Mouse (Mus musculus) cortical plate, adult 2 months (tissue): ENCODE measurements around the gene Tex38. TPM values are rescaled to one million over a fixed set of nuclear protein-coding genes. Genes with fewer than 3 reads are reported as not detected.

ENCODE experiments used
- H3K27ac ChIP-seq: fragments of 200-500 bp; 2 replicates; pipeline ENCODE4 v1.5.1; 2012; ENCODE audit warnings: low read length, control low read depth, inconsistent platforms; ENCODE audit not compliant: insufficient read depth
- H3K4me1 ChIP-seq: fragments of 200-500 bp; 2 replicates; pipeline ENCODE4 v1.6.1; 2011; ENCODE audit warnings: low read length; ENCODE audit not compliant: control insufficient read depth, insufficient read depth
- H3K4me3 ChIP-seq: fragments of 200-500 bp; 2 replicates; pipeline ENCODE4 v1.5.1; 2011; ENCODE audit warnings: mild to moderate bottlenecking, low read length, control low read depth; ENCODE audit not compliant: insufficient read depth
- CTCF ChIP-seq: fragments of 200-500 bp; IDR thresholded peaks from 2 replicates; pipeline ENCODE4 v1.5.1; 2011; ENCODE audit warnings: mild to moderate bottlenecking, control low read depth, low read length; ENCODE audit not compliant: insufficient read depth; ENCODE audit errors: extremely low read depth
- POLR2A ChIP-seq: fragments of 200-500 bp; IDR thresholded peaks from 2 replicates; pipeline ENCODE4 v1.6.1; 2011; ENCODE audit warnings: mild to moderate bottlenecking, low read length, control low read depth; ENCODE audit not compliant: insufficient read depth; ENCODE audit errors: extremely low read depth
- polyA plus RNA-seq: library from polyadenylated mRNA; depleted of rRNA; stranded (reverse); fragments of >200 nt; gene quantifications from 2 replicates; pipeline ENCODE4 v1.2.3, GENCODE M21; 2012; rRNA removed

Gene Tex38
- polyA plus RNA-seq, 1 experiment: 0.27 TPM

- Histone ChIP-seq H3K4me3 (no peak overlapping the region), H3K27ac (no peak overlapping the region), H3K4me1 (no peaks in the 10 kb centered on the region)
- TF ChIP-seq POLR2A: no peak
- TF ChIP-seq CTCF: no peak
Measured at GRCm38 (mm10) chr4:115748181-115748580, 32.6 kb downstream of the Tex38 start.

- no peak for TF ChIP-seq POLR2A
- TF ChIP-seq CTCF: no peak
- Histone ChIP-seq H3K27ac (no peak overlapping the region), H3K4me3 (no peak overlapping the region), H3K4me1 (peaks cover 4% of the 10 kb centered on the region; the same call in 1 of the 2 replicates)
Measured at GRCm38 (mm10) chr4:115743096-115743495, 37.7 kb downstream of the Tex38 start.

DNA sequence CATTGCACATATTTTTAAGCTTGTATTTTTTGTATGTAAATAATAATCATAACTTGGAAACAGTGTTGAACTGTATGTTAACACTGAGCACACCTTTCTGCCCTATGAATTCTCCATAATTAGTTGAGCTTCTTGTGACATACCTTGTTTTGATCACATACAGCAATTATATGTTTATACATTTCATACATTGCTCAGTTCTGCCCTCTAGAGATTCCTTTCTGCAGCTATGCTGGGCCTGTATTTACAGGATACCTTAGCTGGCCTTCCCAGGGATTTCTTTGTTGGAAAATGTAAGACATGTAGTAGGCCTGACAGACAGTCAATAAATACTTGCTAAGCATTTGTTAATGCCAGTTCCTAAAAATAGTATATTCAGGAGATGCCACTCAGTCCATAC, 38.2 kb downstream of the Tex38 start:
- TF ChIP-seq POLR2A (no peak), CTCF (no peak)
- no peak overlapping the region for H3K27ac ChIP-seq
- no peak overlapping the region for H3K4me3 ChIP-seq
- H3K4me1 ChIP-seq: peaks cover 4% of the 10 kb centered on the region; the same call in 1 of the 2 replicates

DNA sequence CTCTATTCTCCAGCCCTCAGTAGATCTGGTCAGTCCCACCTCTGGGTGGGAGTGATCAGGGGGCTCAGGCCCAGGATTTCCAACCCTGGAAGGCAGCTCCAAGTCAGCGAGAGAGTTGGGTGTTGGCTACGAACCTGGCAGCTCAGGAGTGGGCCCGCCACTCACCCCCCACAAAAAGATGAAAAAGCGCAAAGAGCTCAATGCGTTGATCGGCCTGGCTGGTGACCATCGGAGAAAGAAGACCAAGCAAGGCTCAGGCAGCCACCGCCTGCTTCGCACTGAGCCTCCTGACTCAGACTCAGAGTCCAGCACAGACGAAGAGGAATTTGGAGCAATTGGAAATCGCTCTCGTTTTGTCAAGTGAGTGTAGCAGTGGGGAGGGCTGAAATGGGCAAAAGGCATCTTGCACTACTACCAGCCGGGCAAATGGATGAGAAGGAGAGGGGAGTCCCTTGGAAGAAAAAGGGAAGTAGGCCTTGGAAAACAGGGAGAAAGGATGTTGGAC, 42.3 kb downstream of the Tex38 start:
- peaks cover 4% of the 10 kb centered on the region; the same call in 1 of the 2 replicates for H3K4me1 ChIP-seq
- peak overlapping the region; percentile 88 for H3K4me3 ChIP-seq
- no peak overlapping the region for H3K27ac ChIP-seq
- TF ChIP-seq POLR2A (no peak), CTCF (no peak)

- peak within 1 kb of the TSS; percentile 85 for H3K27ac ChIP-seq
- 0 out of 2 replicates have a peak, but pooled peaks have one; percentile 1 for TF ChIP-seq CTCF
- TF ChIP-seq POLR2A: 0 out of 2 replicates have a peak, but pooled peaks have one; percentile 32
- H3K4me1 ChIP-seq: peaks cover 4% of the 10 kb centered on the region; the same call in 1 of the 2 replicates
- peak within 1 kb of the TSS; percentile 88 for H3K4me3 ChIP-seq
Measured at GRCm38 (mm10) chr4:115737551-115738041, 43.2 kb downstream of the Tex38 start, which contains the start of gene Efcab14. Gene Efcab14, plus strand, starts transcription at chr4:115737744.

GRCm38 (mm10) chr4:115734867-115735266, 46.0 kb downstream of the Tex38 start:
- no peak overlapping the region for H3K4me3 ChIP-seq
- no peak overlapping the region for H3K27ac ChIP-seq
- H3K4me1 ChIP-seq: peaks cover 4% of the 10 kb centered on the region; the same call in 1 of the 2 replicates
- TF ChIP-seq CTCF: no peak
- TF ChIP-seq POLR2A: no peak

DNA sequence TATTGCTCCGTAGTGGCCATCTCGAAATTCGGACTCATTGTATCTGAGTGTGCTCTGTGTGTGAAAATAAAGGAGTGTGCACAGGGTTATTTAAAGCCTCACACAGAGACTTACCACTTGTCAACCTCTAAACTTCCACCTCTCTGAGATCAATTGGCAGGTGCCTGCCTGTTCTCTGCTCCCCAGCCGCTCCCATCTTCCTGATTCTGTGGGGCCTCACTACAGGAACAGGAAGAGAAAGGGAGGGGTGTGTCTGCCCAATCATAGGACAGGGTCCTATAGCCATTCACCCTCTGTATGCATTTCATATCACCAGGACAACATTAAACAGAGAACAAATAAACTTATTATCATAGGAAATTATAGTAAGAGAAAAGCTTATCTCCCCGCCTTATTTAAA, 47.1 kb downstream of the Tex38 start:
- TF ChIP-seq POLR2A: no peak
- no peak for TF ChIP-seq CTCF
- Histone ChIP-seq H3K4me3 (no peak overlapping the region), H3K27ac (no peak overlapping the region), H3K4me1 (peaks cover 3% of the 10 kb centered on the region; the same call in 1 of the 2 replicates)

DNA sequence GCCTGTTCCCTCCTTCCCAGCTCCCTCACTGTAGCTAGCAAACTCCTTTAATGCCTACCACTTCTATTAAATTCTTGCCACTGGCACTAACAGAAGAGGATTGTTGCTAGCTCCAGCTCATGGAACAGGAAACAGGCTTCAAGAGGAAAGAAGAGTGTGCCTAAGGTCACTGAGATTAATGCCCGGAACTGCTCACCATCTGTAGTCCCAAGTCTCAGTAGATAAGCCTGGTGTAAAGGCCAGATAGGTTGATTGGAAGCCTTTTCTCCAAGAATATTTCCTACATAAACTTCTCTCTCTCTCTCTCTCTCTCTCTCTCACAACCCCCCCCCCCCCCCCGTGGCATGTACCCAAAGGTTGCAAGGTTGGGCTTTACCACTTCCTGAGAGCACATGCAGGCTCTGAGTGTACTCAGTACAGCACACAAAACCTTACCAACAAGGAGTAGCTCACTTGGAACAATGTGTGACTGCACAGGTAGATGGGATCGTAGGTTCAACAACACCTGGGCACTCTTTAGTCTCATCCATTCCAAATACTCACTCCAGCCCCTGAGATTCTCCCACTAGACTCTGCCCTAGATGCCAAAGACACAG, 48.5 kb downstream of the Tex38 start:
- no peak for TF ChIP-seq CTCF
- TF ChIP-seq POLR2A: no peak
- Histone ChIP-seq H3K27ac (no peak overlapping the region), H3K4me1 (no peaks in the 10 kb centered on the region), H3K4me3 (no peak overlapping the region)

DNA sequence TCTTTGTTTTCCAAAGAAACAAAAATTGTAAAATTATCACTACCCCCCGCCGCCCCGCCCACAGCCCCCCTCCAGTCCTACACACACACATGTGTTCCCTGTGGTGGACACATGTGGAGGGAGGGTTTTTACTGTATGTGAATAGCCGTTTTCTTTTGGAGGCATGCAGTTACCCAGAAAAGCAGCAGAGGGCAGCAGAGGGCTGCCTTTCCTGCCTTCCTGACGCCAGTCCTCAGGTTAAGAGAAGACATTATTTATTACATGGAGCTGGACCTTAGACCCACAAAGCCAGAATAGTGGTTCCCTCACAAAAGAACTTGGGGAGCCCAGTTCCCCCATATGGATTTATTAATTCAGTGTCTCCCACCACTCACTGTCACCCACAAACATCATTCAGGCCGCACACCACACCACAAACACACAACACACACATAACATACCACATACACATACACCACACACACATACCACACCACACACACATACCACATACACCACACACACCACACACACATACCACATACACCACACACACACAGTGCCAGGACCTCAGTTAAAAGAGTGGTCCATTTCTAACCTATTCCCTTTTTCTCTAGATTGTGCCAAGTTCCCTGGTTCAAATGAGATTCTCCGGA, 49.1 kb downstream of the Tex38 start:
- Histone ChIP-seq H3K4me3 (no peak overlapping the region), H3K27ac (no peak overlapping the region), H3K4me1 (no peaks in the 10 kb centered on the region)
- TF ChIP-seq CTCF (peak; percentile 85), POLR2A (no peak)

Other genes with a start within 250 kb of the Tex38 start
- not detected in 2 replicates for gene Cyp4a31, start 217.4 kb downstream of the Tex38 start, polyA plus RNA-seq
- gene Cyp4a32, start 180.0 kb downstream of the Tex38 start, polyA plus RNA-seq: not detected in 2 replicates
- 1.6 and 2.2 TPM in 2 replicates for gene Cyp4b1, start 133.3 kb downstream of the Tex38 start, polyA plus RNA-seq
- 37.9 and 42.0 TPM in 2 replicates for gene Efcab14, start 43.3 kb downstream of the Tex38 start, polyA plus RNA-seq
- 53.1 and 54.4 TPM in 2 replicates for gene Atpaf1, start 3.8 kb upstream of the Tex38 start, polyA plus RNA-seq
- 6.8 and 8.5 TPM in 2 replicates for gene Mob3c, start 47.1 kb upstream of the Tex38 start, polyA plus RNA-seq
- 59.8 and 63.2 TPM in 2 replicates for gene Mknk1, start 58.2 kb upstream of the Tex38 start, polyA plus RNA-seq
- gene Kncn, start 103.4 kb upstream of the Tex38 start, polyA plus RNA-seq: 0.06 and 0.21 TPM in 2 replicates
- gene 6430628N08Rik, start 109.6 kb upstream of the Tex38 start, polyA plus RNA-seq: not detected in 2 replicates
- gene Dmbx1, start 158.9 kb upstream of the Tex38 start, polyA plus RNA-seq: 0.04 and 0.09 TPM in 2 replicates
- 133 and 159 TPM in 2 replicates for gene Faah, start 236.9 kb upstream of the Tex38 start, polyA plus RNA-seq